Mouse (Mus musculus) intestine, embryonic 14.5 days (tissue): Measurements from ENCODE around the gene Atp1a3. TPM values are rescaled to one million over a fixed set of nuclear protein-coding genes. Genes with fewer than 3 reads are reported as not detected.

Experiments
- ATAC-seq: fragments of 200-750 bp; cut with Nextera tagmentation; replicated peaks from 2 replicates; pipeline ENCODE4 v1.8.0; 2017; ENCODE audit warnings: low read depth, moderate number of reproducible peaks, moderate TSS enrichment, moderate library complexity; ENCODE audit not compliant: low FRiP score, low TSS enrichment
- DNase-seq: peaks from one replicate; pipeline ENCODE4 v3.0.0-alpha.2; 2018; ENCODE audit warnings: low spot score
- H3K27ac ChIP-seq: fragments of 300-500 bp; sonication (generic); 2 replicates; pipeline ENCODE4 v1.5.1; 2014; ENCODE audit warnings: low read depth, mild to moderate bottlenecking, control low read depth
- H3K27me3 ChIP-seq: fragments of 300-500 bp; sonication (generic); replicated peaks from 2 replicates; pipeline ENCODE4 v1.6.1; 2014; ENCODE audit warnings: low read length, control low read depth; ENCODE audit not compliant: control insufficient read depth, insufficient read depth
- H3K36me3 ChIP-seq: fragments of 300-500 bp; sonication (generic); 2 replicates; pipeline ENCODE4 v1.6.1; 2014; ENCODE audit warnings: low read length, control low read depth; ENCODE audit not compliant: control insufficient read depth, insufficient read depth
- H3K4me1 ChIP-seq: fragments of 300-500 bp; sonication (generic); replicated peaks from 2 replicates; pipeline ENCODE4 v1.6.1; 2014; ENCODE audit warnings: low read length, control low read depth, mixed read lengths; ENCODE audit not compliant: control insufficient read depth, insufficient read depth
- H3K4me2 ChIP-seq: fragments of 300-500 bp; sonication (generic); 2 replicates; pipeline ENCODE4 v1.6.1; 2014; ENCODE audit warnings: low read length
- H3K4me3 ChIP-seq: fragments of 300-500 bp; sonication (generic); 2 replicates; pipeline ENCODE4 v1.5.1; 2014; ENCODE audit warnings: low read depth, low read length, control low read depth, mixed read lengths
- H3K9ac ChIP-seq: fragments of 300-500 bp; sonication (generic); 2 replicates; pipeline ENCODE4 v1.6.1; 2014; ENCODE audit warnings: mild to moderate bottlenecking, low read length
- H3K9me3 ChIP-seq: fragments of 300-500 bp; sonication (generic); 2 replicates; pipeline ENCODE4 v1.6.1; 2016; ENCODE audit warnings: low read length, control low read depth; ENCODE audit not compliant: control insufficient read depth
- WGBS: fragments of 180-500 bp; shearing (Covaris S2); extraction: QIAGEN DNeasy Blood & Tissue Kit; methylation state at CpG from one replicate; pipeline ENCODE4 v1.1.7; 2014; 5-methylcytosine and 5-hydroxymethylcytosine counted together
- polyA plus RNA-seq: library from polyadenylated mRNA; unstranded; fragments of >200 nt; fragmentation: Nextera tagmentation; extraction: Ambion mirVana; gene quantifications from 2 replicates; pipeline ENCODE4 v1.2.1, GENCODE M21; 2014

Gene Atp1a3
- polyA plus RNA-seq, 1 experiment from 2014 or later: 4.1 TPM

GRCm38 (mm10) chr7:25030032-25030753 lies 24.4 kb upstream of the Atp1a3 start:
- no peak overlapping the region for H3K4me3 ChIP-seq
- no peak overlapping the region for H3K27ac ChIP-seq
- 44% methylated on average over 5 of the region's 5 CpGs for WGBS
- H3K9ac ChIP-seq: no peak overlapping the region
- H3K27me3 ChIP-seq: no peaks in the 10 kb centered on the region
- H3K36me3 ChIP-seq: peaks cover 24% of the 10 kb centered on the region
- no peaks in the 10 kb centered on the region for H3K4me1 ChIP-seq
- DNase-seq (peak; percentile 96), ATAC-seq (no peak)
- H3K4me2 ChIP-seq: no peak overlapping the region
- no peaks in the 10 kb centered on the region for H3K9me3 ChIP-seq

GRCm38 (mm10) chr7:25026452-25026851 lies 20.7 kb upstream of the Atp1a3 start:
- 53% methylated on average over 7 of the region's 7 CpGs for WGBS
- peaks cover 22% of the 10 kb centered on the region for H3K36me3 ChIP-seq
- no peaks in the 10 kb centered on the region for H3K4me1 ChIP-seq

GRCm38 (mm10) chr7:25025855-25026439 lies 20.2 kb upstream of the Atp1a3 start:
- 64% methylated on average over 10 of the region's 10 CpGs for WGBS
- H3K27ac ChIP-seq: no peak overlapping the region
- no peaks in the 10 kb centered on the region for H3K4me1 ChIP-seq
- H3K9me3 ChIP-seq: no peaks in the 10 kb centered on the region
- no peak overlapping the region for H3K9ac ChIP-seq
- peaks cover 27% of the 10 kb centered on the region for H3K36me3 ChIP-seq
- no peak overlapping the region for H3K4me3 ChIP-seq
- no peak for DNase-seq
- H3K4me2 ChIP-seq: no peak overlapping the region
- ATAC-seq: no peak
- H3K27me3 ChIP-seq: no peaks in the 10 kb centered on the region

More at GRCm38 (mm10) chr7:25026452-25026851, 20.7 kb upstream of the Atp1a3 start:
- Histone ChIP-seq H3K27ac (no peak overlapping the region), H3K4me2 (no peak overlapping the region), H3K4me3 (no peak overlapping the region), H3K27me3 (no peaks in the 10 kb centered on the region), H3K9me3 (no peaks in the 10 kb centered on the region), H3K9ac (no peak overlapping the region)
- ATAC-seq (no peak), DNase-seq (no peak)

- no peak overlapping the region for H3K27ac ChIP-seq
- no peak overlapping the region for H3K4me3 ChIP-seq
- H3K4me1 ChIP-seq: no peaks in the 10 kb centered on the region
- ATAC-seq (no peak), DNase-seq (no peak)
- H3K27me3 ChIP-seq: peaks cover 59% of the 10 kb centered on the region
- H3K9ac ChIP-seq: no peak overlapping the region
- no peak overlapping the region for H3K4me2 ChIP-seq
- no peaks in the 10 kb centered on the region for H3K9me3 ChIP-seq
- H3K36me3 ChIP-seq: peaks cover 26% of the 10 kb centered on the region
- WGBS: 62% methylated on average over 7 of the region's 7 CpGs
Observed at GRCm38 (mm10) chr7:25011592-25011991, 5.8 kb upstream of the Atp1a3 start.

GRCm38 (mm10) chr7:25010090-25010913 lies 4.5 kb upstream of the Atp1a3 start:
- H3K4me2 ChIP-seq: peak overlapping the region; percentile 52
- no peak overlapping the region for H3K9ac ChIP-seq
- peaks cover 72% of the 10 kb centered on the region for H3K27me3 ChIP-seq
- H3K9me3 ChIP-seq: no peaks in the 10 kb centered on the region
- ATAC-seq (peak; percentile 35; the same call in 1 of the 2 replicates), DNase-seq (peak; percentile 76)
- peaks cover 4% of the 10 kb centered on the region; the same call in 1 of the 2 replicates for H3K4me1 ChIP-seq
- H3K36me3 ChIP-seq: peaks cover 20% of the 10 kb centered on the region
- H3K4me3 ChIP-seq: peak overlapping the region; percentile 28
- WGBS: 5% methylated on average over 90 of the region's 97 CpGs
- H3K27ac ChIP-seq: no peak overlapping the region

GRCm38 (mm10) chr7:25009099-25009700 lies 3.4 kb upstream of the Atp1a3 start:
- ATAC-seq (no peak), DNase-seq (no peak)
- Histone ChIP-seq H3K27me3 (peaks cover 81% of the 10 kb centered on the region), H3K4me3 (no peak overlapping the region), H3K4me2 (no peak overlapping the region), H3K27ac (no peak overlapping the region), H3K9me3 (no peaks in the 10 kb centered on the region), H3K36me3 (peaks cover 10% of the 10 kb centered on the region; the same call in 1 of the 2 replicates), H3K4me1 (peaks cover 7% of the 10 kb centered on the region; the same call in 1 of the 2 replicates), H3K9ac (no peak overlapping the region)
- WGBS: 17% methylated on average over 20 of the region's 20 CpGs

- ATAC-seq: no peak
- Histone ChIP-seq H3K4me3 (no peak overlapping the region), H3K27ac (no peak overlapping the region), H3K36me3 (peaks cover 7% of the 10 kb centered on the region; the same call in 1 of the 2 replicates), H3K9me3 (no peaks in the 10 kb centered on the region), H3K9ac (no peak overlapping the region), H3K4me1 (peaks cover 7% of the 10 kb centered on the region; the same call in 1 of the 2 replicates), H3K27me3 (peaks cover 85% of the 10 kb centered on the region), H3K4me2 (no peak overlapping the region)
- DNase-seq: peak; percentile 87
- 2% methylated on average over 14 of the region's 17 CpGs for WGBS
Observed at GRCm38 (mm10) chr7:25008635-25009034, 2.9 kb upstream of the Atp1a3 start.
